Mouse (Mus musculus): ENCODE measurements around the gene Mtcl1. TPM values are rescaled to one million over a fixed set of nuclear protein-coding genes. Genes with fewer than 3 reads are reported as not detected.

Mtcl1 gene
- total RNA-seq, 2 experiments from 2014 or later = 31.7 to 44.8 TPM

DNA sequence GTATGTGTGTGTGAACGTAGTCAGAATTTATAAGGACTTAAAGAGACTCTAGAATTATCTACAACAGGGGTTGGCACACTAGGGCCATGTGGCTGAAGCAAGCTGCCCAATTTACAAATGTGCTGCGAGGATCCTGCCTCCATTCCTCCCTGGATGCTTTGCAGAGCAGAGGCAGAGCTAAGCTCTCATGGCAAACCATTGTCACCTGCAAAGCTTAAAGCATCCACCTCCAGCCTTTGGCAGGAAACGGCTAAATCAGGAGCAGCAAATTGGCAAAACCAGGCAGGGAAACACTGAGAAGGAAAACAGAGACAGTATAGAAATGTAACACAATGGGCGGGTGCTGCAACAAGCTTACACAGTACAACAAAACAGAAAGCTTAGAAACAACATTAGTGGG is 61.2 kb downstream of the Mtcl1 start:
- TF ChIP-seq CTCF (conservative IDR thresholded peaks at IDR 0.05) = no peak
- H3K4me3 ChIP-seq = no peak overlapping the region
- DNase-seq (ENCODE audit: low spot score in 2 of 2) = no peak

DNA sequence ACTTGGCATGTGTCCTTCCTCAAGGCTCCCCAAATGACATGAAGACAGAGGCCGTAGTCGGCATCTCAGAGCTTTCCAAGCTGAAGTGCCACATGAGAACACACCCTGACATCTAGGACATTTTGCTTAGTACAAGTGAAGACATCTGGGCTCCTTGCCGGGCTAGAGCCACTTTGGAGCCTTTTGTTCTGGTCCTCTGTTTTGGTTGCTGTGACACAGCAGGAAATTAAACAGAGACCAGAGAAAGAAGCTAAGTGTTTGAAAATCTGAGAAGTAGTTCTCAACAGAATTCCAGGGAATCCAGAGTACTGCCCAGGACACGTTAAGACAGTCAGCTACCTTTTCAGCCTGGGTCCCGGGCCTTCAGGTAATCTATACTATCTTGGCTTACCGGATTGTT is 68.2 kb downstream of the Mtcl1 start:
- no peak overlapping the region for H3K27ac ChIP-seq
- TF ChIP-seq CTCF (conservative IDR thresholded peaks at IDR 0.05) = no peak

More for the DNA sequence above, 61.2 kb downstream of the Mtcl1 start:
- no peak overlapping the region for H3K27ac ChIP-seq

DNA sequence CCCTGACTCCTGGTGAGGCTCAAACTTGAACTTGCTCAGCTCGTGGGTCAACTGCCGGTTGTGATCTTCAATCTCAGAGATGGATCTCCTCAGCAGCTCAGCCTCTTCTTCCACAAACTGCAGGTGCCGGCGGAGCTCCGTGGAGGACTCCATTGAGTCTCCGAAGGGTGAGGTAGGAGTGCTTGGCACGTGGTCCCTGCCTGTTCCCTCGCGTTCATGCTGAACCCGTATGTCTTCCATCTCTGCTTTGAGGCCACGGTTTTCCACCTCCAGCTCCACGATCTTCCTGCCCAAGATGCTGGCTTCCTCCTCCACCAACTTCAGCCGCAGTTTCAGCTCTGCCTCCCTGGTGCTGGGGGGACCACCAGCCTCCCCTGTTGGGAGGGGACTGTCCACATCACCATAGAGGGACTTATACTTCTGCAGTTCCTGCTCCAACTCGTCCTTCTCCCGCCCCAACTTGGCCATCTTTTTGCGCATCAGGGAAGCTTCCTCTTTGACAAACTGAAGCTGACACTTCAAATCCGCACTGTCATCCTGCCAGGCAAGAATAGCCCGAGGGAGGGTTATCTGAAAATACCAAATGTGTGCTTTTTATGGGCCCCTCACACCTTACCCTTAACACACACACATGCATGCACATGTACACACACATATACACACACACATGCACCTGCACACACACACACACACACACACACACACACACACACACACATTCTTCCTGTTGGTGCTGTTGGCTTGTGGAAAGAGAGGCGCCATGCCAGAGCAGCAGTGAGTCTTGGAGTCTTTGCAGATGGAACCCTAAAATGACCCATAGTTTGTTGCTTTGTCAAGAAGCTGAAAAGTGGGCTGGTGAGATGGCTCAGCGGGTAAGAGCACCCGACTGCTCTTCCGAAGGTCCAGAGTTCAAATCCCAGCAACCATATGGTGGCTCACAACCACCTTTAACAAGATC is 69.4 kb downstream of the Mtcl1 start:
- Histone ChIP-seq H3K4me3 (no peak overlapping the region), H3K27ac (no peak overlapping the region)
- no peak for TF ChIP-seq CTCF (conservative IDR thresholded peaks at IDR 0.05)
- no peak for DNase-seq (ENCODE audit: low spot score in 2 of 2)

More for the DNA sequence above, 68.2 kb downstream of the Mtcl1 start:
- no peak for DNase-seq (ENCODE audit: low spot score in 2 of 2)
- H3K4me3 ChIP-seq = no peak overlapping the region

DNA sequence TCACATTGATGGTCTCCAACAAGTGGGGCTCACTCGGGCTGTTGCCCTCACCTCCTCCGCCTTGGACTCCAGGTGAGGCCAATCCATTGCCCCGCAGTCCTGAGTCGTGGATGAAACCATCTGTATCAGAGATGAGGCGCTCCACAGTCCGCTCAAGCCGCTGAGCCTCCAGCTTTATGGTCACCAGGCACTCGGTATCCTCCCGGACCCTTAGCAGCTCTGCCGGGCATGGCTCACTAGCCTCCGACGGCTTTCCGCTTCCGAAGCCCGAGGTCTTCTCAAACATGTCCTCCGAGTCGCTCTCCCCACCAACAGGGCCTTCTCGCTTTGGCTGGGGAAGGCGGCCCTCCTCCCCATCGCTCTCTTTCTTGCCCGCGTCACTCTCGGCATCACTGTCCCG is 70.2 kb downstream of the Mtcl1 start:
- DNase-seq (ENCODE audit: low spot score in 2 of 2) = no peak
- Histone ChIP-seq H3K4me3 (no peak overlapping the region), H3K27ac (no peak overlapping the region)
- TF ChIP-seq CTCF (conservative IDR thresholded peaks at IDR 0.05) = no peak

- Histone ChIP-seq H3K4me3 (no peak overlapping the region), H3K27ac (no peak overlapping the region)
- TF ChIP-seq CTCF (conservative IDR thresholded peaks at IDR 0.05) = no peak
- DNase-seq (ENCODE audit: low spot score in 2 of 2) = no peak
Observed at GRCm38 (mm10) chr17:66378127-66378526, 71.4 kb downstream of the Mtcl1 start.

GRCm38 (mm10) chr17:66374633-66375272 is 74.8 kb downstream of the Mtcl1 start:
- no peak overlapping the region for H3K4me3 ChIP-seq
- DNase-seq (ENCODE audit: low spot score in 2 of 2) = no peak
- TF ChIP-seq CTCF (conservative IDR thresholded peaks at IDR 0.05) = no peak
- H3K27ac ChIP-seq = 0 out of 2 replicates have a peak overlapping the region, but pooled peaks have one; percentile 36

DNA sequence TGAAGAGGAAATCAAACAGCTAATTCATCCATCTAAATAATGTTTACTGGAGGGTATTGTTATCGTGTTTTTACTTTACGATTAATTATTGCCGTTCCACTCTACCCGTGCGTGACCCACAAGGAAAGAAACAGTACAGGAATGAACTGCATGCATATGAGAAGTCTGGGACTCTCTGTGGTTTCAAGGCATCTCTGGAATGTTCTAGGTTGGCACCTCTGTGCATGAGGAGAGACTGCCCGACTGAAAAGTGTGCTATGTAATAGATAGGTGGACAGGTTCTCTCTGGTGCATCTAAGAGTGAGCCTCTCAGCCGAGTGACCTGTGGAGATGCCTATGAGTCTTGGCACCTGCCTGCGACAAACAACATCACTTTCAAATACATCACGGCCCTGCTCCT is 78.7 kb downstream of the Mtcl1 start:
- H3K27ac ChIP-seq = no peak overlapping the region
- no peak overlapping the region for H3K4me3 ChIP-seq
- DNase-seq (ENCODE audit: low spot score in 2 of 2) = no peak
- no peak for TF ChIP-seq CTCF (conservative IDR thresholded peaks at IDR 0.05)

DNA sequence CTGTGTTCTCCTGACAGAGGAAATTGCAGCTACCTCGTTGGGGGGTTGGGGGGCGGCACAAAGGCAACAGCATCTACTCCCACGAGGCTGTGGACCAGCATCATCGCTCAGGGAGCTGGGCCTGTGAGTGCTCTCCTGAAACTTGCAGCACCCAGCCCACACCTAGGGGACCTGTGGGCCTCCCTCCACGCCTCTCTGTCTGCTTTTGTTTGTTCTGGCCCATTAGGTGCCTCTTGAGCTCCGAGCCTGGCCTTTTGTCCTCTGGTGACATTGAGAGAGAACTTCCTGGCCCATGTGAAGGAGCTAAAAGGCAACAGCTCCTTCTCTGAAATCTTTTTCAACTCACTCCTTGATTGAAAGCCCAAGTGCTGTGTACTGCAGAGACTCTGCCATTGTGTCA is 79.8 kb downstream of the Mtcl1 start:
- H3K4me3 ChIP-seq = no peak overlapping the region
- no peak for TF ChIP-seq CTCF (conservative IDR thresholded peaks at IDR 0.05)
- H3K27ac ChIP-seq = no peak overlapping the region
- DNase-seq (ENCODE audit: low spot score in 2 of 2) = no peak

DNA sequence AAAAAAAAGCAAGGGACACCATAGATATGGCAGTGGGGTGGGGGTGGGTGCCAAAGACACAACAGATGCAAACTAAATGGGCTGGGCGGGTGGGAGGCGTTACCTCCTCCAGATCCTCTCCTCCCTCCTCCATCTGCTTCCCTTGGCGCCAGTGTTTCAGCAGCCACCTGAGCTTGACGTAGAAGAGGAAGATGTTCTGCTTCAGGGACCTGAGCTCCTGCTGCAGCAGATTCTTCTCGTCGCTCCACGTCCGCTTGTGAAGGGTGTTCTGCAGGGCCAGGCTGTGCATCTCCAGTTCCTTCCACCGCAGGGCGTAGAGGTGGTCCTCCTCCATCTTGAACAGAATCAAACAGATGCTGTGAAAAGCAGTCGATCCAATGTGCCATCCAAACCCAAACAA is 81.4 kb downstream of the Mtcl1 start:
- Histone ChIP-seq H3K27ac (0 out of 2 replicates have a peak overlapping the region, but pooled peaks have one; percentile 1), H3K4me3 (no peak overlapping the region)
- TF ChIP-seq CTCF (conservative IDR thresholded peaks at IDR 0.05) = no peak
- no peak for DNase-seq (ENCODE audit: low spot score in 2 of 2)

DNA sequence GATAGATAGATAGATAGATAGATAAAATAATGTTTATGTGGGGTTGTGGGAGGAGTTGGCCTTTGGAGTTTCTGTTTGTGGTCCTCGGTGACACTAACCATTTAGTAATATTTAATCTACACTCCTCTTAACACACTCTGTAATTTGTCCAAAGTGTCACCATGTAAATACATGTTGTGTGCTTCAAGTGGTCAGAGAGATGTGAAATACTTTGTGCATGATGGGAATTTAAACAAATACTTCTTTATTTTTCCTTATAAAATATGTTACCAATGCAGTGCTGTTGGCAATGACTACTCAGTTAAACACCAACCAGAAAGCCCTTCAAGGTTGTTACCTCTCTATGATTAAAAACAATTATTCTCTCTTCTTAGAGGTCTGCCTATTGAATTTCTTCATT is 83.9 kb downstream of the Mtcl1 start:
- Histone ChIP-seq H3K4me3 (no peak overlapping the region), H3K27ac (no peak overlapping the region)
- no peak for DNase-seq (ENCODE audit: low spot score in 2 of 2)
- TF ChIP-seq CTCF (conservative IDR thresholded peaks at IDR 0.05) = no peak

- H3K27ac ChIP-seq = peak overlapping the region; percentile 59; the same call in 1 of the 2 replicates
- H3K4me3 ChIP-seq = no peak overlapping the region
- no peak for DNase-seq (ENCODE audit: low spot score in 2 of 2)
- no peak for TF ChIP-seq CTCF (conservative IDR thresholded peaks at IDR 0.05)
Observed at GRCm38 (mm10) chr17:66365293-66365642, 84.3 kb downstream of the Mtcl1 start.

GRCm38 (mm10) chr17:66364525-66365292 is 84.8 kb downstream of the Mtcl1 start:
- H3K4me3 ChIP-seq = no peak overlapping the region
- H3K27ac ChIP-seq = peak overlapping the region; percentile 59; the same call in 1 of the 2 replicates
- peak in 1 of 2 experiments; percentile 30 for DNase-seq (ENCODE audit: low spot score in 2 of 2)
- TF ChIP-seq CTCF (conservative IDR thresholded peaks at IDR 0.05) = no peak
